Mouse (Mus musculus): ENCODE data around the gene Taok3.

DNA sequence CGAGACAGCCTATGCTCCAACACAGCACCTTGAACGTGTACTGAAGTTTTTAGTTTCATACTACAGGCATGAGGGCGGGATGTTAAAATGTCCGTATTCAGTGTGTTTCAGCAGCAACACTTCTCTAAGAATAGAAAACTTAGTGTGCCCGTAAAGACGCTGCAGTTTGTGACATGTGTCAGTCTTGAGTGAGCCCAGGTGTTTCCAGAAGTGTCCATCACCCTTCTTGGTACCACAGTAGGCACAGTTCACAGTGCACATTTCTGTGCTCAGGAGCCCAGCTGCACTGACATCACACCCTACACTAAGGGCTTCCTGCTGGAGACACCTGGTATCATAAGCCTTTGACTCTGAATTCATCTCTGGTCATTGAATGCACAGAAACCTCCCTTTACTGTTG, 58.6 kb downstream of the Taok3 start:
- TF ChIP-seq CTCF (IDR thresholded peaks at IDR 0.05; ENCODE audit: low read depth) = no peak
- no peak for TF ChIP-seq EP300 (IDR thresholded peaks at IDR 0.05; ENCODE audit: low read depth)
